Mouse (Mus musculus): ENCODE measurements at regions not wholly inside any gene's neighbourhood (a gene's known extent, or its start where the extent isn't known, plus 50 kb on each side); places are given as distances from the start of the nearest gene placed in this dataset.
A peak's percentile ranks its signal among the peaks of the same experiment; 100 is the strongest.

GRCm38 (mm10) chr4:12539184-12539791 is 367.5 kb upstream of the Fam92a start:
- no peak for DNase-seq (ENCODE audit: inconsistent age in 2 of 2, low spot score in 1 of 2)

GRCm38 (mm10) chr4:12538694-12539121 is 366.9 kb upstream of the Fam92a start:
- peak in 1 of 2 experiments; percentile 68 for DNase-seq (ENCODE audit: inconsistent age in 2 of 2, low spot score in 1 of 2)

DNA sequence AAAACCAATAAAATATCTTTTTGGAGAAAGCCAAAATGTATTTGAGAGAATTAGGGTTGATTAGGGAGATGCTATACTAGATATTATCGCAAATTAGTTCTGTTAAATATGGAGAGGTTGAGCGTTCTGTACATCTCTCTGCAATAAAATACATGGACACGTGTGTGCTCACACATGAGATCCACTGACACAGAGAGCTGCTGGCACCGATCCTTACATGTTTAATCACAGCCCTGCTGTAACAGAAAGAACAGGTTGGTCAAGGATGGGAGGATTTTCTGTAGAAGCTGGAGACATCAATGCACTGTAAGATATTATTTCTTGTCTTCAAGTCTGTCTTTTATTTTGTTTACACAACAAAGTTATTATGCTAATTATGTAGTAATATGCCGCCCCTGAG is 366.2 kb upstream of the Fam92a start:
- no peak for DNase-seq (ENCODE audit: inconsistent age in 2 of 2, low spot score in 1 of 2)

GRCm38 (mm10) chr4:12534151-12534550 is 362.3 kb upstream of the Fam92a start:
- no peak for DNase-seq (ENCODE audit: inconsistent age in 2 of 2, low spot score in 1 of 2)

- DNase-seq (ENCODE audit: inconsistent age in 2 of 2, low spot score in 1 of 2): no peak
Measured at GRCm38 (mm10) chr4:12532961-12533360, 361.1 kb upstream of the Fam92a start.

DNA sequence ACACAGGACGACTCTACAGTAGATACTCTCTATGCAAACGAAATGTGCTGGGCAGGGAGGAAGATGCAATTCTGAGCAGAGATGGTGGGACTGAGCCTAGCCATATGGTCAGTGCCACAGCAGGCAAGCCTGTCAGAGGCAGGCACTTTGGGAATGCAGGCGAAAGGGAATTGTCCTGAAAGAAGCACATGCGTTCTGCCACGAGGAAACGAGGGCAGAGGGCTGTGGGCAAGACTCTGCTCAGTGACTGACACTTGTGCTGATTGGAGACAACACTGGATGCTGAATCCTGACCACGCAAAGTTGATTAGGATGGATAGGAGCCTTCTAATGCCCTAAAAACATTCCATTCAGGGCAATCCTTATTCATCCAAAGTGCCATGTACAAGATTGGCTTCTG is 350.5 kb upstream of the Fam92a start:
- DNase-seq (ENCODE audit: inconsistent age in 2 of 2, low spot score in 1 of 2): no peak

- no peak for DNase-seq (ENCODE audit: inconsistent age in 2 of 2, low spot score in 1 of 2)
Measured at GRCm38 (mm10) chr4:12521246-12521645, 349.4 kb upstream of the Fam92a start.

GRCm38 (mm10) chr4:12516497-12516896 is 344.7 kb upstream of the Fam92a start:
- DNase-seq (ENCODE audit: inconsistent age in 2 of 2, low spot score in 1 of 2): no peak

DNA sequence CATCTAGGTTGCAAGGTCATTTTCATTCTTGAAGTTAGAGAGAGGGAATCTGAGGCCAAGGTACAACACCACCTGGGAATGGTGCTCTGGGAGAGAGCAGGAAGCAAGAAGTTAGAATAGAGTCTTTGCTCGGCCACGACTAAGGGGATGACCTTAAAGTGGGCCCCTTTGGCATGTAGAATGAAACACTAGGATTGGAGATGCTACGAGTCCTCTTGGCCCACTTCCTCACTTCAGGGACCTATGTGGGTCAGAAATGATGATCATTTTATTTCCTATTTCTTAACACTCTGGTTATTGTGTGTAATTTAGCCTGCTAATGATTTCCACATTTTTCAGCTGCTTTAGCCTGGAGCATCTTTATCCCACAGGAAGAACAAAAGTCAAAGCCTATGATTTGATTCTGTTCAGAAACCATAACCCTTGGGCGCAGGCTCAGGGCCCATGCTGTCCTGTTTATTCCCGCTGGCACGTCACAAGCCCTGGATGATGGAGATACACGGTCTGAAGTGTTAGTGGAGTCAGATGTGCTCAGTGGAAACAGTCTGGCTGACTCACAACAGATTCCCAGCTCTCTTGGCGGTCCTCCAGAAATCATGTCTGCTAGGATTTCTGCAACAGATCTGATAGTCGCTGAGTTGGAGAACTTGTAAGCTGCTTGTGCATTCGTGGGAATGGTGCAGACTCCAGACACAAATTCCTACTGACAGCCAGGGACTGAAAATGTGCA is 340.0 kb upstream of the Fam92a start:
- DNase-seq (ENCODE audit: inconsistent age in 2 of 2, low spot score in 1 of 2): peak; percentile 36 to 73

DNA sequence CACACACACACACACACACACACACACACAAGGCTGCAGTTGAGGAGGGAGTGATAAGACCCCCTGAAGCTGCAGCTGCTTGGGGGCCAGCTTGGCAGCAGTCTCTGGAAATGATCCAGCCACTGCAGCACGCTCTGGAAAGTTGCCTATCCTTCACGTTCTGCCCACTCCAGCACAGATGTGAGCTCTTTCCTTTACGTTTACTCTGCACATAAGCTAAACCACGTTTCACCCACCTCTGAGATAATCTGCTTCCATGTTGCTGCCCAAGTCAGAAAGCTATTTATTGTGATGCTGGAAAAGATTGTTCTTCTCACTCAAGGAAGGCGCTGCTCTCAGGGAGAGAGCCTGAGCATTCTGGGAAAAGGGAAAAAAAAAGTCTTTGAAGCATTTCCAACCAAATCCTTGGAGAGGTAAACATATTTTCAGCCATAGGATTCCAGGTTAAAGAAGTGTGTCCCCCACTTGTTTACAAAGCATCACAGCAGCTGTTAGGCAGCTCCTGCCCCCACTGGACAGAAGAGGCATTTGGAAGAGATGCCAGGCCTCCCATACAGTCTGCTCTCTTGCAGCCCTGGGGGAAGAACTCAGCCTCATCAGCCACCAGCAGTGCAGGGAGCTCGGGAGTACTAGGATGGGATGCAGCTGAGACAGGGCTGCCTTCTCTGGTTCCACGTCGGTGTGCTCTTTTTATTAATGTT is 335.2 kb upstream of the Fam92a start:
- no peak for DNase-seq (ENCODE audit: inconsistent age in 2 of 2, low spot score in 1 of 2)

- DNase-seq (ENCODE audit: inconsistent age in 2 of 2, low spot score in 1 of 2): no peak
Measured at GRCm38 (mm10) chr4:12501086-12501485, 329.3 kb upstream of the Fam92a start.

DNA sequence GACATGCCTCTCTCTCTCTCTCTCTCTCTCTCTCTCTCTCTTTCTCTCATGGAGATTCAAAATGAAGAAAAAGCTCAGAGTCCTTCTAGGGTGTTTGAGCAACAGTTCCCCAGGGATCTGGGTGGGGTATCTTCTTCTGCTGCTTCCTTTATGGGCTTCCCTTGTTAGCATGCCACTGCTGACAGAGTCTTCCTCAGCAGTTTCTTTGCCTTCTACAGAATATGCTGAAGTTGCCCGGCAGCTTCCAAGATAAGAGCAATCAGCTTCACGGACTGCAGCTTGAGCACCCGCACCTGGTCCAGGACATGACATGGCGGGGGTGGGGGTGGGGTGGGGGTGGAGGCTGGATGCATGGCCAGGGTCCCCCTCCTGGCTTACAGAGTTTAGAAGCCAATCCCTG is 326.6 kb upstream of the Fam92a start:
- DNase-seq (ENCODE audit: inconsistent age in 2 of 2, low spot score in 1 of 2): no peak

GRCm38 (mm10) chr4:12492468-12492867 is 320.7 kb upstream of the Fam92a start:
- DNase-seq (ENCODE audit: inconsistent age in 2 of 2, low spot score in 1 of 2): no peak

GRCm38 (mm10) chr4:12491306-12491705 is 319.5 kb upstream of the Fam92a start:
- no peak for DNase-seq (ENCODE audit: inconsistent age in 2 of 2, low spot score in 1 of 2)

DNA sequence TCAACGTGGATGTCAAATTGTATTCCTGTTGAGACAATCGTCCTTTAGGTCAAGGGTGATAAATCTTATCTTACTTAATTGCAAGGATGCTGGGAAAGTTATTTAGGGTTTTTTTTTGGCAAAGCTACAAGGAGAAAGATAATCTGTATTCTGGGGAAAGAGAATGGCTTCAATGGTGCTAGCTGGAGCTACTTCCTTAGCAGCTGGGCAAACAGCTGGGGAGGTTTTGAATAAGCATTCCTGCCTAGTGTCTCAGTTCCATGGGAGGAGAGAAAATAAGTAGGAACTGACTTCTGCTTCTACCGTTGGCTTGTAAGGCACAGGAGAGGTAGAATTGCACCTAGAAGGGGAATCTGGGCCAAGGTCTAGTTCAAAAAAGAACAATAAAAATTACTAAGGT is 318.3 kb upstream of the Fam92a start:
- DNase-seq (ENCODE audit: inconsistent age in 2 of 2, low spot score in 1 of 2): no peak

- no peak for DNase-seq (ENCODE audit: inconsistent age in 2 of 2, low spot score in 1 of 2)
Measured at GRCm38 (mm10) chr4:12489358-12489757, 317.5 kb upstream of the Fam92a start.

DNA sequence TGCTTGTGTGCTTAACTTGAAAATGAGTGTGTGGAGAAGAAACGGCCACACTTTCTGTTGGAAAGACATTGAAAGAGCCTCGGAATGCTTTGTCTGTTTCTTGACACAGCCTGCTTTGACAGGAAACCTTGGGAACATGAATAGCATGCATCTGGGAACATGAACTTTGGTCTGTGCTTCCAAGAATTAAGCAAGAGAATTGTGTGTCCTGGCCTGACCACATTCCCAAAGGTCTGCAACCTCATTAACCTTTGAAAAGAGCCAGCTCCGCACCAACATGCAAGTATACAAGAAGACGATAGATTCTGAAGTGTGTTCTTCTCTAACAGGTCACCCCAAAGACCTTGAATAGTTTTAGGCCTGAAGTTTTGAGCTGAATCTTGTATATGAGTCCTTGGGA is 309.7 kb upstream of the Fam92a start:
- no peak for DNase-seq (ENCODE audit: inconsistent age in 2 of 2, low spot score in 1 of 2)

DNA sequence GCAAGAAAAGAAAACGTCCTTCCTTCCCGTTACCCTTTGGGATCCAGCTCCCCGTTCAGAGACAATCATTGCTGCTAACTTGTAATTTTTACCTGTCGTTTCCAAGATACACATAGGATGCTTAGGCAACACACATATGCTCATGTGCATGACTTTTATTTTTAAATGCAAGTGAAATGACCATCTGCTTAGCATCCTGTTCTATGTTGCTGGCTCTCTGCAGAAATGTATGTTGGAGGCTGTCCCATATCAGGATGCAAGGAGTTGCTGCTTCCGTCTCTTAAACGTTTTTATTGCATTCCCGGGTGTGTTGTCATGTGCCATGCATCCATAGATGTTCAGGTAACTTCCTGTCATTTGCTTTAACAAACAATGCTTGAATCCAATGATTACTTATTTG is 304.9 kb upstream of the Fam92a start:
- no peak for DNase-seq (ENCODE audit: inconsistent age in 2 of 2, low spot score in 1 of 2)

DNA sequence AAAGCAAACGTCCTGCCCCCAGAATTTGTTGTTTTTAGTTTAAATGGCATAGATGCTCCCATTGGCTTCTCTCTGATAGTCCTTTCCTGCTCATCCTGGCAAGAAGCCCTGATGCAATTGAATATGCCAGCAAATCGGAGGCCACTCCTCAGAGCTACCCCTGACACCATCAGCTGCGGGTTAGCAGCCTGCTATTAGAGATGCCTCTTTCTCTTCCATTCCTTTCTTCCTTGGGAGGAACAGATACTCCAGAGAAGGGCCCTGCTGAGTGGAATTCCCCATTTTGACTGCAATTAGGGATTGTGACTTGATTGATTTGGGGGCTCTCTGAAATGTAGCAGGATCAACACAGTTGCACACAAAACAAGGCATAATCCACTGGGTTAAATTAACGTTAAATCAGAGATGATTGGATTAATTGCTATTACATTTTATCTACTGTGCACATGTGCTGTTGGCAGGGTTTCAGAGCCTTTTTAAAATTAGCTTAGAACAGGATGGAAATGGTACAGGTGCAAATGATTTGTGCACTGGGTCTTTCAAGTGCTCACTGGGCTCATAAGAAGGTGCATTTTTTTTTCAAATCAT is 303.3 kb upstream of the Fam92a start:
- DNase-seq (ENCODE audit: inconsistent age in 2 of 2, low spot score in 1 of 2): no peak

DNA sequence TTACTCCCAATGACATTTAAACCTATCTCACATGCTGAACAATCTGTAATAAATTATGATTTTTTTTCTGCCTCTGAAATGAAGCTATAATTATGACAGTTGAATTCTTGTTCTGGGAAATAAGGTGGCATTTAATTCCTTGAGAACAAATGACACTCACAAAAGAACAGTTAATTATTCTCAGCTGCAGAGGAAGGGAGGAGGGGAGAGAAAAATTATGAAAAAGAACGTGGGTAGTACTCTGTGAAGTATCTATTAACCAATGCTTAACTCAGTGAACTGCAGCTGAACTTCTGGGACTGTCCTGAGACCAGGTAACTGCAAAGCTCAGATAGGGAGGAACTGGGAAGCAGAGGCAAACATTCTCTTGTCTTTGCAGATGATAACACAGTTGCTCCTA is 302.6 kb upstream of the Fam92a start:
- DNase-seq (ENCODE audit: inconsistent age in 2 of 2, low spot score in 1 of 2): no peak

GRCm38 (mm10) chr4:12461701-12462100 is 289.9 kb upstream of the Fam92a start:
- no peak for DNase-seq (ENCODE audit: inconsistent age in 2 of 2, low spot score in 1 of 2)

GRCm38 (mm10) chr4:12461251-12461650 is 289.4 kb upstream of the Fam92a start:
- peak in 1 of 2 experiments; percentile 27 for DNase-seq (ENCODE audit: inconsistent age in 2 of 2, low spot score in 1 of 2)

Measured in adrenal gland, adult (tissue).